Mouse (Mus musculus): ENCODE results near the gene Kcnc1. TPM values are rescaled to one million over a fixed set of nuclear protein-coding genes. Genes with fewer than 3 reads are reported as not detected.

Gene Kcnc1
- total and polyA plus RNA-seq, 2 experiments from 2014 or later: 25.0 to 43.7 TPM

GRCm38 (mm10) chr7:46399676-46400075 lies 3.4 kb downstream of the Kcnc1 start:
- H3K27ac ChIP-seq: no peak overlapping the region

GRCm38 (mm10) chr7:46400346-46400745 lies 4.0 kb downstream of the Kcnc1 start:
- peak overlapping the region; percentile 35 for H3K9ac ChIP-seq (replicated peaks; ENCODE audit: low read length)
- peaks cover 34% of the 10 kb centered on the region; the same call in 1 of the 2 replicates for H3K4me1 ChIP-seq (ENCODE audit: insufficient read depth, low read length)
- peak overlapping the region; percentile 74 for H3K4me2 ChIP-seq (ENCODE audit: low read depth, low read length)
- H3K27ac ChIP-seq: no peak overlapping the region
- H3K36me3 ChIP-seq (ENCODE audit: insufficient read depth, low read length): no peaks in the 10 kb centered on the region
- H3K9me3 ChIP-seq (ENCODE audit: low read length): no peaks in the 10 kb centered on the region
- H3K27me3 ChIP-seq (ENCODE audit: insufficient read depth, low read length): no peaks in the 10 kb centered on the region
- TF ChIP-seq CTCF (IDR thresholded peaks at IDR 0.05; ENCODE audit: low read depth): no peak
- 33% methylated on average over 8 of the region's 8 CpGs for WGBS
- DNase-seq (ENCODE audit: low spot score) (peak; percentile 66), ATAC-seq (no peak)
- peak overlapping the region; percentile 81 for H3K4me3 ChIP-seq (ENCODE audit: low read length)

More at GRCm38 (mm10) chr7:46399676-46400075, 3.4 kb downstream of the Kcnc1 start:
- H3K4me1 ChIP-seq (ENCODE audit: insufficient read depth, low read length): peaks cover 34% of the 10 kb centered on the region; the same call in 1 of the 2 replicates
- ATAC-seq: no peak
- H3K4me2 ChIP-seq (ENCODE audit: low read depth, low read length): peak overlapping the region; percentile 74
- 73% methylated on average over 1 of the region's 1 CpGs for WGBS
- peak overlapping the region; percentile 35; the same call in 1 of the 2 replicates for H3K9ac ChIP-seq (replicated peaks; ENCODE audit: low read length)
- H3K4me3 ChIP-seq (ENCODE audit: low read length): peak overlapping the region; percentile 81
- no peaks in the 10 kb centered on the region for H3K36me3 ChIP-seq (ENCODE audit: insufficient read depth, low read length)
- H3K9me3 ChIP-seq (ENCODE audit: low read length): no peaks in the 10 kb centered on the region
- no peak for DNase-seq (ENCODE audit: low spot score)
- no peak for TF ChIP-seq CTCF (IDR thresholded peaks at IDR 0.05; ENCODE audit: low read depth)
- no peaks in the 10 kb centered on the region for H3K27me3 ChIP-seq (ENCODE audit: insufficient read depth, low read length)

- H3K4me2 ChIP-seq (ENCODE audit: low read depth, low read length): peak overlapping the region; percentile 74
- H3K36me3 ChIP-seq (ENCODE audit: insufficient read depth, low read length): no peaks in the 10 kb centered on the region
- no peak for TF ChIP-seq CTCF (IDR thresholded peaks at IDR 0.05; ENCODE audit: low read depth)
- WGBS: 57% methylated on average over 3 of the region's 3 CpGs
- ATAC-seq (no peak), DNase-seq (ENCODE audit: low spot score) (no peak)
- H3K4me3 ChIP-seq (ENCODE audit: low read length): peak overlapping the region; percentile 2; the same call in 1 of the 2 replicates
- peaks cover 34% of the 10 kb centered on the region; the same call in 1 of the 2 replicates for H3K4me1 ChIP-seq (ENCODE audit: insufficient read depth, low read length)
- H3K9me3 ChIP-seq (ENCODE audit: low read length): no peaks in the 10 kb centered on the region
- no peak overlapping the region for H3K27ac ChIP-seq
- no peak overlapping the region for H3K9ac ChIP-seq (replicated peaks; ENCODE audit: low read length)
- no peaks in the 10 kb centered on the region for H3K27me3 ChIP-seq (ENCODE audit: insufficient read depth, low read length)
These were observed 5.3 kb downstream of the Kcnc1 start for GRCm38 (mm10) chr7:46401371-46402180.

- Histone ChIP-seq H3K4me3 (ENCODE audit: low read length) (no peak overlapping the region), H3K27ac (no peak overlapping the region), H3K4me2 (ENCODE audit: low read depth, low read length) (no peak overlapping the region), H3K9ac (replicated peaks; ENCODE audit: low read length) (no peak overlapping the region), H3K4me1 (ENCODE audit: insufficient read depth, low read length) (peaks cover 31% of the 10 kb centered on the region; the same call in 1 of the 2 replicates), H3K27me3 (ENCODE audit: insufficient read depth, low read length) (no peaks in the 10 kb centered on the region), H3K36me3 (ENCODE audit: insufficient read depth, low read length) (no peaks in the 10 kb centered on the region), H3K9me3 (ENCODE audit: low read length) (no peaks in the 10 kb centered on the region)
- TF ChIP-seq CTCF (IDR thresholded peaks at IDR 0.05; ENCODE audit: low read depth): no peak
- DNase-seq (ENCODE audit: low spot score) (no peak), ATAC-seq (no peak)
- 80% methylated on average over 15 of the region's 15 CpGs for WGBS
These were observed 7.6 kb downstream of the Kcnc1 start for GRCm38 (mm10) chr7:46403616-46404485.

- Histone ChIP-seq H3K4me2 (ENCODE audit: low read depth, low read length) (no peak overlapping the region), H3K27me3 (ENCODE audit: insufficient read depth, low read length) (no peaks in the 10 kb centered on the region), H3K9me3 (ENCODE audit: low read length) (no peaks in the 10 kb centered on the region), H3K9ac (replicated peaks; ENCODE audit: low read length) (no peak overlapping the region), H3K27ac (no peak overlapping the region), H3K4me1 (ENCODE audit: insufficient read depth, low read length) (peaks cover 22% of the 10 kb centered on the region; the same call in 1 of the 2 replicates), H3K4me3 (ENCODE audit: low read length) (no peak overlapping the region), H3K36me3 (ENCODE audit: insufficient read depth, low read length) (no peaks in the 10 kb centered on the region)
- no peak for TF ChIP-seq CTCF (IDR thresholded peaks at IDR 0.05; ENCODE audit: low read depth)
- ATAC-seq (no peak), DNase-seq (ENCODE audit: low spot score) (no peak)
- WGBS: 74% methylated on average over 7 of the region's 7 CpGs
These were observed 8.5 kb downstream of the Kcnc1 start for GRCm38 (mm10) chr7:46404756-46405155.

GRCm38 (mm10) chr7:46408606-46409005 lies 12.3 kb downstream of the Kcnc1 start:
- H3K4me2 ChIP-seq (ENCODE audit: low read depth, low read length): no peak overlapping the region
- H3K36me3 ChIP-seq (ENCODE audit: insufficient read depth, low read length): no peaks in the 10 kb centered on the region
- 0 out of 2 replicates have a peak, but pooled peaks have one; percentile 5 for ATAC-seq
- H3K9me3 ChIP-seq (ENCODE audit: low read length): no peaks in the 10 kb centered on the region
- H3K4me1 ChIP-seq (ENCODE audit: insufficient read depth, low read length): 0 out of 2 replicates have a peak, but pooled peaks cover 6% of the 10 kb centered on the region
- 69% methylated on average over 9 of the region's 9 CpGs for WGBS
- H3K27ac ChIP-seq: no peak overlapping the region
- H3K4me3 ChIP-seq (ENCODE audit: low read length): no peak overlapping the region
- H3K27me3 ChIP-seq (ENCODE audit: insufficient read depth, low read length): no peaks in the 10 kb centered on the region
- no peak for TF ChIP-seq CTCF (IDR thresholded peaks at IDR 0.05; ENCODE audit: low read depth)
- no peak for DNase-seq (ENCODE audit: low spot score)
- no peak overlapping the region for H3K9ac ChIP-seq (replicated peaks; ENCODE audit: low read length)

All from hindbrain, postnatal 0 days (tissue).